Mouse (Mus musculus): ENCODE results near the gene Dgkd.

GRCm38 (mm10) chr1:87849278-87849677 is 3.8 kb upstream of the Dgkd start:
- no peak for TF ChIP-seq GATA1 (IDR thresholded peaks at IDR 0.05; ENCODE audit: low read length)
- no peak for TF ChIP-seq TAL1 (IDR thresholded peaks at IDR 0.05; ENCODE audit: low read length)

Data from erythroblast, embryonic 14.5 days (primary cell).